In the genomic region with DNA sequence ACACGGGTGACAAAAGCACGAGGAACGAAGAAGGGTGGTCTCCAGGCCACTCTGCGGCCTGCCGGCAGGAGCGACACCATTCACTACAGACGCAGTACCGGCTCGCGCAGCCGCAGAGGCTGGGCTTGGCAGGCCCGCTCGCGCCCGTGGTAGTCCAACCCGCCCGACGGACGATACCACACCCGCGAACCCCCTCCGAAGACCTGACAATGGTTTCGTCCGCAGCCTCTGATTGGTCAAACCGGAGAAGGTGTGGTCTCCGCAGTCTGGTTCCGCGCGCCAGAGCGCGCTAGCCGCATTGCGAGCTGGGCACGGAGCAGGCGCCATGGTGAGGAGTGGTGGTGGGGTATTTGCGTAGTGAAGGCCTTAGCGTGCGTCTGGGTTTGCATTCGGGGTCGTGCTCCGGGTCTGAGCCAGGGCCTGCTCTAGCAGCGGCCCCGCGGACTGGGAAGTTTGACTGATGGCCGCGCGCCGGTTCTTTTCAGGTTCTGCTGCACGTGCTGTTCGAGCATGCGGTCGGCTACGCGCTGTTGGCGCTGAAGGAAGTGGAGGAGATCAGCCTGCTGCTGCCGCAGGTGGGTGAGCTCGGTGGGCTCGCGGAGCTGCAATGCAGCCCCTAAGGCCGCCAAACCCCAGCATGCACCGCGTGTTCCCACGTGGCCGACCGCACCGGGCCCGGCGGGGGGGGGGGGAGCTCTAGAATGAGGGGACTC, we compare ENCODE assay signal across 8 mouse cellular contexts. TPM values are rescaled to one million over a fixed set of nuclear protein-coding genes. Genes with fewer than 3 reads are reported as not detected.
A peak's percentile ranks its signal among the peaks of the same experiment; 100 is the strongest.
DNase-seq lines count a peak whose midpoint lies in the region; ATAC-seq lines count a peak whose summit lies in the region.

A gene (plus strand): TSS at position 282 of the 713 bp plus-strand sequence.

- peak; percentile 97 for ATAC-seq in forebrain, embryonic 14.5 days
- ATAC-seq in neural tube, embryonic 15.5 days (ENCODE audit: low FRiP score) = peak; percentile 97

- no peaks in the 10 kb centered on the region for H3K27me3 ChIP-seq in forebrain, embryonic 14.5 days (replicated peaks; ENCODE audit: control insufficient read depth, insufficient read depth, low read length)
- H3K27me3 ChIP-seq in neural tube, embryonic 15.5 days (replicated peaks) = no peaks in the 10 kb centered on the region

- intact Hi-C loops in heart, postnatal 14 days (cut with DNase I) = no loop called here

- H3K36me3 ChIP-seq in forebrain, embryonic 14.5 days (ENCODE audit: control insufficient read depth, insufficient read depth, low read length) = peaks cover 37% of the 10 kb centered on the region
- peaks cover 36% of the 10 kb centered on the region for H3K36me3 ChIP-seq in neural tube, embryonic 15.5 days

- H3K4me2 ChIP-seq in forebrain, embryonic 14.5 days (ENCODE audit: low read length) = peak within 1 kb of the TSS; percentile 90
- peak within 1 kb of the TSS; percentile 85 for H3K4me2 ChIP-seq in neural tube, embryonic 15.5 days

- peak within 1 kb of the TSS; percentile 89 for H3K27ac ChIP-seq in forebrain, embryonic 14.5 days (ENCODE audit: low read depth, low read length)
- peak within 1 kb of the TSS; percentile 95 for H3K27ac ChIP-seq in neural tube, embryonic 15.5 days (replicated peaks)

- peak within 1 kb of the TSS; percentile 73 for H3K4me3 ChIP-seq in forebrain, embryonic 14.5 days (ENCODE audit: low read depth, low read length)
- H3K4me3 ChIP-seq in neural tube, embryonic 15.5 days (replicated peaks) = peak within 1 kb of the TSS; percentile 99

- H3K9me3 ChIP-seq in forebrain, embryonic 14.5 days (replicated peaks; ENCODE audit: control insufficient read depth, low read length) = no peaks in the 10 kb centered on the region
- H3K9me3 ChIP-seq in neural tube, embryonic 15.5 days (replicated peaks) = no peaks in the 10 kb centered on the region

- DNase-seq in ES-CJ7 (ENCODE audit: low read depth, low spot score) = peak; percentile 97
- DNase-seq in cerebellum, adult 11 months = peak; percentile 99
- peak; percentile 99 for DNase-seq in forebrain, embryonic 14.5 days (ENCODE audit: low spot score)
- peak; percentile 99 for DNase-seq in heart, postnatal 14 days
- DNase-seq in layer of hippocampus, adult 11-12 months (ENCODE audit: low spot score) = peak; percentile 100
- DNase-seq in lung, adult 18-20 months = peak; percentile 98 to 99
- peak; percentile 98 for DNase-seq in testis, postnatal 14 days (ENCODE audit: low spot score)

- under 1% methylated on average over 68 of the region's 68 CpGs for whole genome bisulfite sequencing in forebrain, embryonic 14.5 days
- WGBS in neural tube, embryonic 15.5 days = under 1% methylated on average over 68 of the region's 68 CpGs

- H3K4me1 ChIP-seq in forebrain, embryonic 14.5 days (ENCODE audit: control insufficient read depth, insufficient read depth, low read length) = peaks cover 7% of the 10 kb centered on the region
- H3K4me1 ChIP-seq in neural tube, embryonic 15.5 days = peaks cover 34% of the 10 kb centered on the region

- H3K9ac ChIP-seq in forebrain, embryonic 14.5 days (ENCODE audit: low read length) = peak within 1 kb of the TSS; percentile 91
- H3K9ac ChIP-seq in neural tube, embryonic 15.5 days (replicated peaks) = peak within 1 kb of the TSS; percentile 96

RNA-seq across cellular contexts. Expression of the gene that starts here (rescaled TPM):
- 264 and 265 TPM in 2 replicates for polyA plus RNA-seq in forebrain, embryonic 14.5 days (2014; fragmentation: Nextera tagmentation; extraction: Ambion mirVana)
- total RNA-seq in heart, postnatal 14 days (2021) = 10 to 100 TPM; 35.0 to 36.9 TPM
- polyA plus RNA-seq in neural tube, embryonic 15.5 days (2015; fragmentation: Nextera tagmentation; extraction: Ambion mirVana) = 275 and 293 TPM in 2 replicates

Comparison
In these comparisons a context has a peak if more than half of its experiments do, and no peak if none do; other contexts are left out.
1. Peak in every context shown above with its lines: DNase-seq, ATAC-seq, H3K4me3 ChIP-seq and H3K27ac ChIP-seq.